Mouse (Mus musculus): Measurements from ENCODE around the gene Sox5. TPM values are rescaled to one million over a fixed set of nuclear protein-coding genes. Genes with fewer than 3 reads are reported as not detected.

Sox5 gene
- polyA plus RNA-seq, 1 experiment from 2014 or later = 61.5 TPM

GRCm38 (mm10) chr6:144545549-144545948 lies 236.2 kb downstream of the Sox5 start:
- Histone ChIP-seq H3K4me3 (ENCODE audit: low read depth, low read length) (no peak overlapping the region), H3K36me3 (ENCODE audit: control insufficient read depth, insufficient read depth, low read length) (no peaks in the 10 kb centered on the region; the same call in 1 of the 2 replicates), H3K27ac (ENCODE audit: low read depth, low read length) (no peak overlapping the region), H3K4me2 (ENCODE audit: low read depth, low read length, severe bottlenecking) (no peak overlapping the region), H3K4me1 (replicated peaks; ENCODE audit: control insufficient read depth, insufficient read depth, low read length) (no peaks in the 10 kb centered on the region), H3K9me3 (ENCODE audit: control insufficient read depth, low read length) (no peaks in the 10 kb centered on the region), H3K27me3 (ENCODE audit: control insufficient read depth, insufficient read depth, low read length) (no peaks in the 10 kb centered on the region), H3K9ac (ENCODE audit: low read length) (no peak overlapping the region)
- ATAC-seq (replicated peaks; ENCODE audit: low FRiP score) (no peak), DNase-seq (ENCODE audit: low spot score) (no peak)
- 93% methylated on average over 8 of the region's 8 CpGs for WGBS

- no peak overlapping the region for H3K27ac ChIP-seq (ENCODE audit: low read depth, low read length)
- no peaks in the 10 kb centered on the region for H3K4me1 ChIP-seq (replicated peaks; ENCODE audit: control insufficient read depth, insufficient read depth, low read length)
- ATAC-seq (replicated peaks; ENCODE audit: low FRiP score) = no peak
- H3K36me3 ChIP-seq (ENCODE audit: control insufficient read depth, insufficient read depth, low read length) = no peaks in the 10 kb centered on the region
- no peak overlapping the region for H3K4me2 ChIP-seq (ENCODE audit: low read depth, low read length, severe bottlenecking)
- no peak overlapping the region for H3K4me3 ChIP-seq (ENCODE audit: low read depth, low read length)
- no peaks in the 10 kb centered on the region for H3K9me3 ChIP-seq (ENCODE audit: control insufficient read depth, low read length)
- 88% methylated on average over 9 of the region's 9 CpGs for WGBS
- no peak for DNase-seq (ENCODE audit: low spot score)
- H3K9ac ChIP-seq (ENCODE audit: low read length) = no peak overlapping the region
- H3K27me3 ChIP-seq (ENCODE audit: control insufficient read depth, insufficient read depth, low read length) = no peaks in the 10 kb centered on the region
Observed at GRCm38 (mm10) chr6:144541316-144541715, 240.5 kb downstream of the Sox5 start.

DNA sequence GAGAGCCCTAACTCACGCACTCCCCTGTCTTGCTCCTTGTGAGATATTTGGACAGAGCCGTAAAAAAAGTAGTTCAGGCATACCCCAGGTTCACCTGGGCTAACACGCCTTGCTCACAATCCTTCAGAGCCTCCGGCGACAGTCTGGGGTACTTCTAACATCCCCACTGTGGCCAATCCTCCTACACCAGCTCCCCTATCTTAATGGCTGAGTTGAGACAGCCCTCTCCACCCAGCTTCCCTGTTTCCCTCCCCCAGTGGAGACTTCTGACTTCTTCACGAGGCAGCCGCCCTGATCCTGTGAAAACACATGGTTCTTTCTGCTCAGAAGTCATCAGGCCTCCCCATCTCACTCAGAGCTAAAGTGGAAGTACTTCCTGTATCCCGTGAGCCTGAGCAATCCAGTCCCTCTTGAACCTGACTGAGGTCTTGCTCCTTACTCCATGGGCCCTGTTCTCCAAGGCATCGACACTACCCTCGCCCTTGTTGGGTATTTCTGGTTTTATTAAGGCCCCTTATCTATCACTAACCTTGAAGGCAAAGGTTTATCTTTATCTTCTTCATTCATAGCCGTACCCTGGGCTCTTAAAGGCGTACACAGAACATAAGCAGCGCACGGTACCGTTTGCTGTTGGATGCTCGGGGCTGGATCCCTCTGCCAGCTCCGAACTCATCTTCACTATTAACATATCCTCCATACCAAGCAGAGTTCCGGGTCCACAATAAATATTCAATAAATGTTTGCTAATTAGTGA lies 242.2 kb downstream of the Sox5 start:
- ATAC-seq (replicated peaks; ENCODE audit: low FRiP score) (no peak), DNase-seq (ENCODE audit: low spot score) (no peak)
- H3K4me1 ChIP-seq (replicated peaks; ENCODE audit: control insufficient read depth, insufficient read depth, low read length) = no peaks in the 10 kb centered on the region
- no peak overlapping the region for H3K4me2 ChIP-seq (ENCODE audit: low read depth, low read length, severe bottlenecking)
- no peaks in the 10 kb centered on the region for H3K27me3 ChIP-seq (ENCODE audit: control insufficient read depth, insufficient read depth, low read length)
- H3K9ac ChIP-seq (ENCODE audit: low read length) = no peak overlapping the region
- no peak overlapping the region for H3K27ac ChIP-seq (ENCODE audit: low read depth, low read length)
- 88% methylated on average over 18 of the region's 18 CpGs for WGBS
- H3K4me3 ChIP-seq (ENCODE audit: low read depth, low read length) = no peak overlapping the region
- no peaks in the 10 kb centered on the region for H3K36me3 ChIP-seq (ENCODE audit: control insufficient read depth, insufficient read depth, low read length)
- H3K9me3 ChIP-seq (ENCODE audit: control insufficient read depth, low read length) = no peaks in the 10 kb centered on the region

DNA sequence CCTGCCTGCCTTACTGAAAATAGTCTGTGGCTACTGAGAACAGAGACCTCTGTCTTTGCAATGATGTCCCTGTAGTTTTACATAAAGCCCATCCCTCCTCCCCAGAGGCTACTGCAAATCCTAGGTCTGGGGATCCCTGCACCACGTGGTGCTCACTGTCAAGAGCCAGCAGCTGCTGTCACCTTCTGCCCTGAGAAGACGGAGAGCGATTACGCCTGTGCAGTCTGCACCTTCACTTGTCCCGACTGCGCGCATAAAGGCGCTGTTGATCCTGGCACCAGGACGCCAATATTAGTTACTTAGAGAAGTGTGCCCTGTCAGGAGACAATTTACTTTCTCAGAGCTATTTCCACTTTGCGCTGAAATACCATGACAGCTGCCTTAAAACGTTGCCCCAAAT lies 258.3 kb downstream of the Sox5 start:
- H3K27me3 ChIP-seq (ENCODE audit: control insufficient read depth, insufficient read depth, low read length) = no peaks in the 10 kb centered on the region
- DNase-seq (ENCODE audit: low spot score) = no peak
- ATAC-seq (replicated peaks; ENCODE audit: low FRiP score) = no peak

GRCm38 (mm10) chr6:144518811-144519210 lies 263.0 kb downstream of the Sox5 start:
- no peaks in the 10 kb centered on the region for H3K4me1 ChIP-seq (replicated peaks; ENCODE audit: control insufficient read depth, insufficient read depth, low read length)
- no peaks in the 10 kb centered on the region for H3K36me3 ChIP-seq (ENCODE audit: control insufficient read depth, insufficient read depth, low read length)
- no peak overlapping the region for H3K9ac ChIP-seq (ENCODE audit: low read length)
- no peak overlapping the region for H3K4me3 ChIP-seq (ENCODE audit: low read depth, low read length)
- WGBS = 97% methylated on average over 2 of the region's 2 CpGs
- no peak overlapping the region for H3K4me2 ChIP-seq (ENCODE audit: low read depth, low read length, severe bottlenecking)
- no peak for DNase-seq (ENCODE audit: low spot score)
- no peaks in the 10 kb centered on the region; the same call in 1 of the 2 replicates for H3K9me3 ChIP-seq (ENCODE audit: control insufficient read depth, low read length)
- H3K27me3 ChIP-seq (ENCODE audit: control insufficient read depth, insufficient read depth, low read length) = no peaks in the 10 kb centered on the region
- no peak overlapping the region for H3K27ac ChIP-seq (ENCODE audit: low read depth, low read length)
- no peak for ATAC-seq (replicated peaks; ENCODE audit: low FRiP score)

More for the DNA sequence above, 258.3 kb downstream of the Sox5 start:
- no peak overlapping the region for H3K27ac ChIP-seq (ENCODE audit: low read depth, low read length)
- H3K4me2 ChIP-seq (ENCODE audit: low read depth, low read length, severe bottlenecking) = no peak overlapping the region
- H3K9me3 ChIP-seq (ENCODE audit: control insufficient read depth, low read length) = no peaks in the 10 kb centered on the region; the same call in 1 of the 2 replicates
- 78% methylated on average over 11 of the region's 11 CpGs for WGBS
- no peaks in the 10 kb centered on the region for H3K4me1 ChIP-seq (replicated peaks; ENCODE audit: control insufficient read depth, insufficient read depth, low read length)
- no peak overlapping the region for H3K9ac ChIP-seq (ENCODE audit: low read length)
- H3K4me3 ChIP-seq (ENCODE audit: low read depth, low read length) = no peak overlapping the region
- no peaks in the 10 kb centered on the region for H3K36me3 ChIP-seq (ENCODE audit: control insufficient read depth, insufficient read depth, low read length)

DNA sequence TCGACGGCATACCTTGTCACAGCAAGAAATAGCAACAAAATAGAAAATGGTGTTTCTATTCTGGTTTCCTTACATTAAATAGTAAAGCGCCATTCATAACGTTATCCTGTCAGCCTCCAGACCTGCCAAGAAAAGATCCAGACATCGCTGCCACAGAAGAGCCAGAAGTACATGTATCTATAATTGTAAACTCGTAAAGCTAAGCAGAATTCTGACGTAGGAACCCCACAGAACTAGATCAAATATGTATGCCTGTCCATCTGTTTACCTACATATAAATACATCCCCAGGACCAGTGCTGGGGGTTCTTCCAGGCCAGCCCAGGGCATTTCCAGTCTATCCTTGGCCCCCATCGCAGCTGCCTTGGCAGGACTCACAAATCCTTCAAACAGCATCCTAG lies 265.9 kb downstream of the Sox5 start:
- WGBS = 94% methylated on average over 8 of the region's 8 CpGs
- no peaks in the 10 kb centered on the region for H3K36me3 ChIP-seq (ENCODE audit: control insufficient read depth, insufficient read depth, low read length)
- no peak overlapping the region for H3K4me2 ChIP-seq (ENCODE audit: low read depth, low read length, severe bottlenecking)
- H3K4me1 ChIP-seq (replicated peaks; ENCODE audit: control insufficient read depth, insufficient read depth, low read length) = 0 out of 2 replicates have a peak, but pooled peaks cover 2% of the 10 kb centered on the region
- H3K27me3 ChIP-seq (ENCODE audit: control insufficient read depth, insufficient read depth, low read length) = no peaks in the 10 kb centered on the region
- H3K27ac ChIP-seq (ENCODE audit: low read depth, low read length) = no peak overlapping the region
- H3K4me3 ChIP-seq (ENCODE audit: low read depth, low read length) = no peak overlapping the region
- no peak for ATAC-seq (replicated peaks; ENCODE audit: low FRiP score)
- no peaks in the 10 kb centered on the region; the same call in 1 of the 2 replicates for H3K9me3 ChIP-seq (ENCODE audit: control insufficient read depth, low read length)
- DNase-seq (ENCODE audit: low spot score) = no peak
- no peak overlapping the region for H3K9ac ChIP-seq (ENCODE audit: low read length)

- H3K9ac ChIP-seq (ENCODE audit: low read length) = no peak overlapping the region
- H3K27me3 ChIP-seq (ENCODE audit: control insufficient read depth, insufficient read depth, low read length) = no peaks in the 10 kb centered on the region
- H3K4me1 ChIP-seq (replicated peaks; ENCODE audit: control insufficient read depth, insufficient read depth, low read length) = 0 out of 2 replicates have a peak, but pooled peaks cover 2% of the 10 kb centered on the region
- ATAC-seq (replicated peaks; ENCODE audit: low FRiP score) = no peak
- no peak overlapping the region for H3K27ac ChIP-seq (ENCODE audit: low read depth, low read length)
- no peak for DNase-seq (ENCODE audit: low spot score)
- no peaks in the 10 kb centered on the region for H3K9me3 ChIP-seq (ENCODE audit: control insufficient read depth, low read length)
- 78% methylated on average over 8 of the region's 8 CpGs for WGBS
- H3K4me3 ChIP-seq (ENCODE audit: low read depth, low read length) = no peak overlapping the region
- H3K36me3 ChIP-seq (ENCODE audit: control insufficient read depth, insufficient read depth, low read length) = no peaks in the 10 kb centered on the region
- no peak overlapping the region for H3K4me2 ChIP-seq (ENCODE audit: low read depth, low read length, severe bottlenecking)
Observed at GRCm38 (mm10) chr6:144513761-144514160, 268.0 kb downstream of the Sox5 start.

DNA sequence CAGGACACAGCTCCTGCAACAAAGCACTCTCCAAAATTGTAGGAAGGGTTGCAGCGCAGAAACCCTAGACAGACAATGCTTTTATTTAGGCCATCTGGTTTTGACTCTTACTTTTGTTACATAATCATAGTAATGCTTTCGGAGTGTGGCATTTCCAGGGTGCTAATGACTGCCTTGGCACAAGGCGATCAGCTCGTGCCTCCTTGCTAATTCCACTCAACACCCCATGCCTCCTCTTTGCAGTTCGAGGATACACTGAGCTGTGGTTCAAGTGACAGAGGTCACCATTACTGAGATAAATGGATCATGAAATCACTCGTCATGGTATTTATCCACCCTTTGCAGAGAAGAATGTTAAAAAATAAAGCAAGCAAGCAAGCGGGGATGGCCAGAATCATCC lies 269.9 kb downstream of the Sox5 start:
- H3K4me1 ChIP-seq (replicated peaks; ENCODE audit: control insufficient read depth, insufficient read depth, low read length) = 0 out of 2 replicates have a peak, but pooled peaks cover 2% of the 10 kb centered on the region
- ATAC-seq (replicated peaks; ENCODE audit: low FRiP score) (no peak), DNase-seq (ENCODE audit: low spot score) (no peak)
- H3K9me3 ChIP-seq (ENCODE audit: control insufficient read depth, low read length) = no peaks in the 10 kb centered on the region
- H3K27me3 ChIP-seq (ENCODE audit: control insufficient read depth, insufficient read depth, low read length) = no peaks in the 10 kb centered on the region
- 85% methylated on average over 7 of the region's 7 CpGs for WGBS
- H3K4me3 ChIP-seq (ENCODE audit: low read depth, low read length) = no peak overlapping the region
- no peaks in the 10 kb centered on the region for H3K36me3 ChIP-seq (ENCODE audit: control insufficient read depth, insufficient read depth, low read length)
- H3K27ac ChIP-seq (ENCODE audit: low read depth, low read length) = no peak overlapping the region
- no peak overlapping the region for H3K9ac ChIP-seq (ENCODE audit: low read length)
- H3K4me2 ChIP-seq (ENCODE audit: low read depth, low read length, severe bottlenecking) = no peak overlapping the region

DNA sequence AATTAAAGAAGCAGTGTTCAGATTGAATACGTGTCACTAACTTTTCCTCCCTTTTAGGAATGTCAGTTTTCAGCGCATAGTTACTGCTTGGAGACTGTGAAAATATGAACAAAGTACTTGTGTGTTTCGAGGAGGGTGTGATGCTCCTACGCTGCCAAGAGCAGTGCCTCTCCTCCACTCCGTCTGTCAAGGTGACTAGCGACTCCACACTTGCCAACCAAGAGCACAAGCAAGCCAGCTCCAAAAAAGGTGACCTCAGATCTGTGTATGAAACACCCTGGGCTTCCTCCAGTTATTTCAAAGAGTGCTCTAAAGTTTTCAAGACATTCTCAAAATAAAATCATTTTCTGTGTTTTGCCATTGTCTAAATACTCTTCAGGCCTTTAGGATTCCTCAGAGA lies 271.6 kb downstream of the Sox5 start:
- no peak overlapping the region for H3K4me2 ChIP-seq (ENCODE audit: low read depth, low read length, severe bottlenecking)
- DNase-seq (ENCODE audit: low spot score) = no peak
- ATAC-seq (replicated peaks; ENCODE audit: low FRiP score) = no peak
- WGBS = 91% methylated on average over 6 of the region's 6 CpGs
- 0 out of 2 replicates have a peak, but pooled peaks cover 2% of the 10 kb centered on the region for H3K4me1 ChIP-seq (replicated peaks; ENCODE audit: control insufficient read depth, insufficient read depth, low read length)
- no peak overlapping the region for H3K27ac ChIP-seq (ENCODE audit: low read depth, low read length)
- H3K27me3 ChIP-seq (ENCODE audit: control insufficient read depth, insufficient read depth, low read length) = no peaks in the 10 kb centered on the region
- H3K9me3 ChIP-seq (ENCODE audit: control insufficient read depth, low read length) = no peaks in the 10 kb centered on the region
- no peaks in the 10 kb centered on the region for H3K36me3 ChIP-seq (ENCODE audit: control insufficient read depth, insufficient read depth, low read length)
- no peak overlapping the region for H3K4me3 ChIP-seq (ENCODE audit: low read depth, low read length)
- no peak overlapping the region for H3K9ac ChIP-seq (ENCODE audit: low read length)

Measured in forebrain, embryonic 11.5 days (tissue).